ENCODE assay signal across 8 mouse cellular contexts in genomic region chr10:79680606-79681495, GRCm38 (mm10). TPM values are rescaled to one million over a fixed set of nuclear protein-coding genes. Genes with fewer than 3 reads are reported as not detected.
DNase-seq lines count a peak whose midpoint lies in the region; ATAC-seq and TF ChIP-seq lines count a peak whose summit lies in the region.

No protein-coding gene starts in this region.

- ATAC-seq in forebrain, embryonic 13.5 days: peak; percentile 31
- peak; percentile 21 for ATAC-seq in limb, embryonic 12.5 days (ENCODE audit: insufficient number of reproducible peaks, insufficient read depth, low FRiP score, low TSS enrichment, low read depth)
- ATAC-seq in neural tube, embryonic 12.5 days (ENCODE audit: low FRiP score, low read depth): peak; percentile 26

- H3K36me3 ChIP-seq in kidney, adult 2 months (ENCODE audit: control insufficient read depth, insufficient read depth, low read length): no peaks in the 10 kb centered on the region
- H3K36me3 ChIP-seq in forebrain, embryonic 13.5 days (ENCODE audit: poor library complexity, severe bottlenecking): peaks cover 27% of the 10 kb centered on the region
- H3K36me3 ChIP-seq in limb, embryonic 12.5 days: peaks cover 30% of the 10 kb centered on the region
- H3K36me3 ChIP-seq in neural tube, embryonic 12.5 days: peaks cover 23% of the 10 kb centered on the region

- H3K27me3 ChIP-seq in kidney, adult 2 months (replicated peaks; ENCODE audit: control insufficient read depth, insufficient read depth, low read length): no peaks in the 10 kb centered on the region
- no peaks in the 10 kb centered on the region for H3K27me3 ChIP-seq in forebrain, embryonic 13.5 days
- H3K27me3 ChIP-seq in limb, embryonic 12.5 days: no peaks in the 10 kb centered on the region
- no peaks in the 10 kb centered on the region for H3K27me3 ChIP-seq in neural tube, embryonic 12.5 days (replicated peaks)

- peak overlapping the region; percentile 65 for H3K27ac ChIP-seq in kidney, adult 2 months (ENCODE audit: insufficient read depth, low read depth, low read length)
- peak overlapping the region; percentile 98 for H3K27ac ChIP-seq in bone marrow, adult 2 months (ENCODE audit: control insufficient read depth, insufficient read depth, low read depth, low read length, poor library complexity)
- peak overlapping the region; percentile 86 for H3K27ac ChIP-seq in forebrain, embryonic 13.5 days
- H3K27ac ChIP-seq in limb, embryonic 12.5 days: peak overlapping the region; percentile 83
- H3K27ac ChIP-seq in neural tube, embryonic 12.5 days: peak overlapping the region; percentile 80

- H3K9me3 ChIP-seq in forebrain, embryonic 13.5 days (replicated peaks): no peaks in the 10 kb centered on the region
- no peaks in the 10 kb centered on the region for H3K9me3 ChIP-seq in limb, embryonic 12.5 days
- no peaks in the 10 kb centered on the region for H3K9me3 ChIP-seq in neural tube, embryonic 12.5 days

- TF ChIP-seq CTCF in kidney, adult 2 months (conservative IDR thresholded peaks at IDR 0.05; ENCODE audit: insufficient read depth, insufficient read length, low read depth, low read length): no peak
- TF ChIP-seq CTCF in bone marrow, adult 2 months (IDR thresholded peaks at IDR 0.05; ENCODE audit: control insufficient read depth, insufficient read depth, low read length): no peak

- no peak for DNase-seq in kidney, adult 2 months
- no peak for DNase-seq in kidney, postnatal 10 days
- no peak for DNase-seq in urinary bladder, postnatal 10 days (ENCODE audit: low spot score)
- DNase-seq in right cerebral cortex, postnatal 36 days (ENCODE audit: low spot score in 2 of 2): no peak

- H3K4me1 ChIP-seq in kidney, adult 2 months (ENCODE audit: control insufficient read depth, insufficient read depth, low read length): peaks cover 10% of the 10 kb centered on the region; the same call in 1 of the 2 replicates
- H3K4me1 ChIP-seq in bone marrow, adult 2 months (ENCODE audit: control insufficient read depth, insufficient read depth, low read length): peaks cover 12% of the 10 kb centered on the region
- peaks cover 26% of the 10 kb centered on the region for H3K4me1 ChIP-seq in forebrain, embryonic 13.5 days
- H3K4me1 ChIP-seq in limb, embryonic 12.5 days (replicated peaks): peaks cover 20% of the 10 kb centered on the region
- H3K4me1 ChIP-seq in neural tube, embryonic 12.5 days: peaks cover 25% of the 10 kb centered on the region

- peak overlapping the region; percentile 93 for H3K4me2 ChIP-seq in forebrain, embryonic 13.5 days
- H3K4me2 ChIP-seq in limb, embryonic 12.5 days: peak overlapping the region; percentile 95
- H3K4me2 ChIP-seq in neural tube, embryonic 12.5 days (replicated peaks): peak overlapping the region; percentile 92

- H3K9ac ChIP-seq in forebrain, embryonic 13.5 days: peak overlapping the region; percentile 88
- peak overlapping the region; percentile 44 for H3K9ac ChIP-seq in limb, embryonic 12.5 days (replicated peaks)
- peak overlapping the region; percentile 51 for H3K9ac ChIP-seq in neural tube, embryonic 12.5 days

- 26% methylated on average over 11 of the region's 11 CpGs for WGBS in kidney, adult 2 months
- 36% methylated on average over 11 of the region's 11 CpGs for WGBS in bone marrow, adult 2 months
- 45% methylated on average over 11 of the region's 11 CpGs for WGBS in forebrain, embryonic 13.5 days
- WGBS in limb, embryonic 12.5 days: 36% methylated on average over 11 of the region's 11 CpGs
- 38% methylated on average over 11 of the region's 11 CpGs for WGBS in neural tube, embryonic 12.5 days

- no peak for TF ChIP-seq POLR2A in kidney, adult 2 months (IDR thresholded peaks at IDR 0.05; ENCODE audit: low read depth, low read length)
- TF ChIP-seq POLR2A in bone marrow, adult 2 months (IDR thresholded peaks at IDR 0.05; ENCODE audit: borderline replicate concordance, control insufficient read depth, low read depth, low read length): no peak

- H3K4me3 ChIP-seq in kidney, adult 2 months (ENCODE audit: insufficient read depth, low read depth, low read length): peak overlapping the region; percentile 48
- peak overlapping the region; percentile 64 for H3K4me3 ChIP-seq in bone marrow, adult 2 months (replicated peaks; ENCODE audit: control insufficient read depth, low read depth, low read length)
- peak overlapping the region; percentile 92 for H3K4me3 ChIP-seq in forebrain, embryonic 13.5 days
- H3K4me3 ChIP-seq in limb, embryonic 12.5 days (replicated peaks): peak overlapping the region; percentile 90
- peak overlapping the region; percentile 74 for H3K4me3 ChIP-seq in neural tube, embryonic 12.5 days

RNA-seq across cellular contexts. Expression of gene Cdc34, which starts 1.1 kb away (rescaled TPM):
- 159 and 183 TPM in 2 replicates for polyA plus RNA-seq in kidney, adult 2 months (2012; rRNA removed)
- 82.1 and 98.6 TPM in 2 replicates for polyA plus RNA-seq in bone marrow, adult 2 months (2011; ENCODE audit: insufficient read depth, insufficient read length, low replicate concordance, missing spikeins)
- 101 and 109 TPM in 2 replicates for polyA plus RNA-seq in forebrain, embryonic 13.5 days (2015; fragmentation: Nextera tagmentation; extraction: Ambion mirVana)
- polyA plus RNA-seq in limb, embryonic 12.5 days (2016; fragmentation: Nextera tagmentation; extraction: Ambion mirVana): 139 and 149 TPM in 2 replicates
- 136 and 141 TPM in 2 replicates for polyA plus RNA-seq in neural tube, embryonic 12.5 days (2016; fragmentation: Nextera tagmentation; extraction: Ambion mirVana)

RNA-seq across cellular contexts. Expression of gene Gzmm, which starts 8.0 kb away (rescaled TPM):
- 0.34 and 0.94 TPM in 2 replicates for polyA plus RNA-seq in kidney, adult 2 months (2012; rRNA removed)
- not detected in 2 replicates for polyA plus RNA-seq in bone marrow, adult 2 months (2011; ENCODE audit: insufficient read depth, insufficient read length, low replicate concordance, missing spikeins)
- polyA plus RNA-seq in forebrain, embryonic 13.5 days (2015; fragmentation: Nextera tagmentation; extraction: Ambion mirVana): 1.3 and 1.4 TPM in 2 replicates
- polyA plus RNA-seq in limb, embryonic 12.5 days (2016; fragmentation: Nextera tagmentation; extraction: Ambion mirVana): 0.74 and 1.2 TPM in 2 replicates
- polyA plus RNA-seq in neural tube, embryonic 12.5 days (2016; fragmentation: Nextera tagmentation; extraction: Ambion mirVana): 0.65 and 1.4 TPM in 2 replicates

RNA-seq across cellular contexts. Expression of gene Tpgs1, which starts 11.7 kb away (rescaled TPM):
- polyA plus RNA-seq in kidney, adult 2 months (2012; rRNA removed): 60.3 and 75.2 TPM in 2 replicates
- polyA plus RNA-seq in bone marrow, adult 2 months (2011; ENCODE audit: insufficient read depth, insufficient read length, low replicate concordance, missing spikeins): 4.9 and 12.2 TPM in 2 replicates
- polyA plus RNA-seq in forebrain, embryonic 13.5 days (2015; fragmentation: Nextera tagmentation; extraction: Ambion mirVana): 67.8 and 73.0 TPM in 2 replicates
- 57.6 and 63.1 TPM in 2 replicates for polyA plus RNA-seq in limb, embryonic 12.5 days (2016; fragmentation: Nextera tagmentation; extraction: Ambion mirVana)
- polyA plus RNA-seq in neural tube, embryonic 12.5 days (2016; fragmentation: Nextera tagmentation; extraction: Ambion mirVana): 75.2 and 79.6 TPM in 2 replicates

RNA-seq across cellular contexts. Expression of gene Madcam1, which starts 16.5 kb away (rescaled TPM):
- 0.44 TPM in 1 of 2 replicates, not detected in the other for polyA plus RNA-seq in kidney, adult 2 months (2012; rRNA removed)
- not detected in 2 replicates for polyA plus RNA-seq in bone marrow, adult 2 months (2011; ENCODE audit: insufficient read depth, insufficient read length, low replicate concordance, missing spikeins)
- 0.31 and 0.43 TPM in 2 replicates for polyA plus RNA-seq in forebrain, embryonic 13.5 days (2015; fragmentation: Nextera tagmentation; extraction: Ambion mirVana)
- 7.1 and 7.2 TPM in 2 replicates for polyA plus RNA-seq in limb, embryonic 12.5 days (2016; fragmentation: Nextera tagmentation; extraction: Ambion mirVana)
- polyA plus RNA-seq in neural tube, embryonic 12.5 days (2016; fragmentation: Nextera tagmentation; extraction: Ambion mirVana): 1.1 and 2.0 TPM in 2 replicates

RNA-seq across cellular contexts. Expression of gene Bsg, which starts 23.4 kb away (rescaled TPM):
- 825 and 914 TPM in 2 replicates for polyA plus RNA-seq in kidney, adult 2 months (2012; rRNA removed)
- 465 and 588 TPM in 2 replicates for polyA plus RNA-seq in bone marrow, adult 2 months (2011; ENCODE audit: insufficient read depth, insufficient read length, low replicate concordance, missing spikeins)
- polyA plus RNA-seq in forebrain, embryonic 13.5 days (2015; fragmentation: Nextera tagmentation; extraction: Ambion mirVana): 489 and 502 TPM in 2 replicates
- 676 and 680 TPM in 2 replicates for polyA plus RNA-seq in limb, embryonic 12.5 days (2016; fragmentation: Nextera tagmentation; extraction: Ambion mirVana)
- 634 and 639 TPM in 2 replicates for polyA plus RNA-seq in neural tube, embryonic 12.5 days (2016; fragmentation: Nextera tagmentation; extraction: Ambion mirVana)
